Mouse (Mus musculus) splenic B cell, adult 2 months (primary cell): ENCODE measurements around the gene Med18.
A peak's percentile ranks its signal among the peaks of the same experiment; 100 is the strongest.
"Not testable (repeated sequence)": the region's sequence is repeated elsewhere in the genome, so short reads cannot be mapped to it uniquely, and the experiment has no call there.

Experiments used
- DNase-seq: peaks from one replicate; pipeline ENCODE4 v3.0.0-alpha.2; 2011; ENCODE audit warnings: low read depth, low spot score
- H3K27me3 ChIP-seq: 2 replicates; pipeline ENCODE4 v1.6.1; 2012; ENCODE audit warnings: mild to moderate bottlenecking, low read length, moderate library complexity, mixed read lengths; ENCODE audit not compliant: control insufficient read depth, poor library complexity, insufficient read depth, severe bottlenecking
- H3K36me3 ChIP-seq: 2 replicates; pipeline ENCODE4 v1.6.1; 2012; ENCODE audit warnings: mild to moderate bottlenecking, low read length, moderate library complexity, mixed read lengths; ENCODE audit not compliant: control insufficient read depth, poor library complexity, insufficient read depth, severe bottlenecking

Gene Med18

DNA sequence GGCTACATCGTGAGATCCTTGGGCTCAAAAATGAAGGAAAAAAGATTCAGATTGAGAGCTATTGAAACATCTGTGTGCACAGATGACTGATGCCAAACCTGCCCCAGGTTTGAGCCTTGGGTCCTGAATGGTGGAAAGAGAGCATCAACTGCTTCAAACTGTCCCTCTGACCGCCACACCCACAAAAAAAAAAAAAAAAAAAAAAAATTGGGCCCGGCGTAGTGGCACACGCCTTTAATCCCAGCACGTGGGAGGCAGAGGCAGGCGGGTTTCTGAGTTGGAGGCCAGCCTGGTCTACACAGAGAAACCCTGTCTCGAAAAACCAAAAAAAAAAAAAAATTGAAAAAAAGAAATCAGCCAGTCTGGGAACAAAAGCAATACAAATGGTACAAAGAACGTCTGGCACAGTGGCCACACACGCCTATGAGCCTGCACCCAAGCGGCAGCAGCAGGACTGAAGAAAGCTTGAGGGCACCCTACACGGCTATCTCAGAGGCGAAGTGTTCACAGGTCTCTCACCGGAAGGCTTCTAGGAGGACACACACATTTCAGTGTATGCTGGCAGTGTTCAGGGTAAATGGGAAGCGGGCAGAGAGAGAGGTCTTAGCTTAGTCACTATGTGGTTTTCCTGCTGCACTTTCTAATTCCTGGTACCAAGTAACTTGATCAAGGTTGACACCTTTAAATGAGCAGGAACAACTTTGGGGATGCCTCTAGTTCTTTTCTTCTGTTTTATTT lies 26.7 kb upstream of the Med18 start:
- no peaks in the 10 kb centered on the region for H3K27me3 ChIP-seq
- no peak for DNase-seq
- H3K36me3 ChIP-seq = no peaks in the 10 kb centered on the region

DNA sequence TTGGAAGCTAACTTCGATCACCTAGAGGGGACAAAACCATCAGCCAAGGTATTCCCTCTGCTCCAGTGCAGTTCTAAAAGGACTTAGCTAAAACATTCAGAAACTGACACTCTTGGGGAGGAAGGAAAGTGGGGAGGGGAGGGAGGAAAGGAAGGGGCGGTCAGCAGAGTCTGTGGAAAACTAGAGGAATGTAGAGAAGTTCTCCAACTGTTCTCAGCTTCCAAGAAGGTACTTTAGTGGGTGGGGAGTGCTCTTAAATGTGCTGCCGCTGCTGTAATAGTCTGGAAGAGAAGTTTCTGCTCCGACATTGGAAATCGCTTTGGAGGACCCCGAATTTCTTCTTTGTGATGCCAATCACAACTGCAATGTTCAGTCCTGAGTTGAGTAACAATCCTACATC lies 25.3 kb upstream of the Med18 start:
- H3K27me3 ChIP-seq = no peaks in the 10 kb centered on the region
- DNase-seq = no peak
- no peaks in the 10 kb centered on the region for H3K36me3 ChIP-seq

DNA sequence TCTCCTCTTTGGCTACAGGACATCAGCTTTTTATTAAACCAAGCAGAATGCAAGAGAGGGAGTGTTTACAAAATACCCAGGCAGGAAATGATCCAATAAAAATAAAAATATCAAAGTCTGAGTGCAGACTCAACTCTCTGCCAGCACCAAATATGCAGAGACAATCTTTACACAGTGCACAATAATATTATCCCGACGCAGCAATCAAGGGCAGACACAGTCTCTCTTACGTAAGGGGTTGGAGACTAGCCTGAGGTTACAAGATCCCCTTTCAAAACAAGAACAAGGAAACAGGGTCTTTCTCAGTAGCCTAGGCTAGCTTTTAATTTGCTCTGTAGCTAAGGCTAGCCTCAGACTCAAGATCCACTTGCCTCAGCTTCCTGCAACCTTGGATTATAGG lies 24.8 kb upstream of the Med18 start:
- Histone ChIP-seq H3K27me3 (no peaks in the 10 kb centered on the region), H3K36me3 (no peaks in the 10 kb centered on the region)

DNA sequence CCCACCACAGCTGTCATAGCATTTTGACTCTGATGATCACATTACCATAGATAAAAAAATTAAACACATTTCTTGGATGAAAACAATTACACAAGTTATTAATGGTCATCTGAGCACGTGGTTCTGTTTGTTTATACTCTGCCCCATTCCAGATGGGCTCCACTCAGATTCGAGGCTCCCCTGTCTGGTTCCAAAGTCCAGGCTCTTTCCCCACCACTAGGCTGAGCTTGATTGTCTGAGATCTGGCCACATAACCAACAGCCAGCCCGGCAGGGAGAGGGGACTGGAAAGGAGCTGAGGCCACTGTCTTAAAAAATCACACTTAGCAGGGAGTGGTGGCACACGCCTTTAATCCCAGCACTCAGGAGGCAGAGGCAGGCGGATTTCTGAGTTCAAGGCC lies 21.1 kb upstream of the Med18 start:
- no peak for DNase-seq
- H3K27me3 ChIP-seq = no peaks in the 10 kb centered on the region
- H3K36me3 ChIP-seq = no peaks in the 10 kb centered on the region

More for the DNA sequence above, 24.8 kb upstream of the Med18 start:
- DNase-seq = no peak

DNA sequence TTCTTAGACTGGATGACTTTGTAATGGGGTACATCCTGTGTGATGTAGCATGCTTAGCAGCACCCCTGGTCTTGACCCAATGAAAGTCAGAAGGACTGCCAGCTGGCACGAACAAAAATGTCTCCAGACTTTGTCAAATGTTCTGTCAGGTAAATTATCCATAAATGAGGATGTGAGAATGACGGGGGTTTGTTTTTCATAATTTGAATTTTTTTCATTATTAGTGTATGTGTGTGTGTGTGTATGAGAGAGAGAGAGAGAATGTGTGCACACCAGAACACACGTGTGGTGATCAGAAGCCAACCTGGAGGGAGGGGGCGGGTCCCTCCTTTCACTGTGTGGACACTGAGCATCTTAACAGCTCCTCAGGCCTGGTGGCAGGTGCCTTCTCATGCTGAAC lies 20.5 kb upstream of the Med18 start:
- no peak for DNase-seq
- no peaks in the 10 kb centered on the region for H3K36me3 ChIP-seq
- no peaks in the 10 kb centered on the region for H3K27me3 ChIP-seq

DNA sequence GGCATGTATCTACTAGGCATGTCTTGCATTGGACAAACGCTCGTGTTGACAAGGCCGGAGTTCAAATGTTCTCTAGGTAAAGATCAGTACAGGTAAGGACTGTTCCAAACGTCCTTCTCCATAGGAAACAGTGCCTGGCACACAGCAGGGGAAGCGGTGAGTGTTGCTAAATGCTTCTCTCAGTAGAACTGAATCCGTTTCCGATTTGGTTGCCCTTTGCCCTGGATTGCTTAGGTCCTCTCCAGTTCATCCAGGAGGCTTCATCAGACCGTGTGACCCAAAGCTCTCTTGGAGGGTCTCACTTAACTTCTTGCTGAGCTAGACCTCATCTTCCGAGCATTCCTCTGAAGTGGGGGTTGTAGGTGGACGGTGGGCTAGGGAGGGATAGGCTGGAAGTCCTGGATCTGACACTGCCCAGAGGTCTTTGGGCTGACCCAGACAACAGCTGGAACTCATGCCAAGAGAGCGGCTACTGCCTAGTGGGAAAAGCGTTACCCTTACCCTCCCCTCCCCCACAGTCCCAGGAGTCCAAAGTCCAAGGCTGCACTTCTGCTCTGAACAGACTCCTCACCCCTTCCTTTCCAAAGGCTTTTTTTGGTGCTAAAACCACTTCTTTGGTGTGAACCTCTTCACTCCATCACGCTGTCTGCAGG lies 19.4 kb upstream of the Med18 start:
- no peak for DNase-seq
- no peaks in the 10 kb centered on the region for H3K36me3 ChIP-seq
- no peaks in the 10 kb centered on the region for H3K27me3 ChIP-seq

DNA sequence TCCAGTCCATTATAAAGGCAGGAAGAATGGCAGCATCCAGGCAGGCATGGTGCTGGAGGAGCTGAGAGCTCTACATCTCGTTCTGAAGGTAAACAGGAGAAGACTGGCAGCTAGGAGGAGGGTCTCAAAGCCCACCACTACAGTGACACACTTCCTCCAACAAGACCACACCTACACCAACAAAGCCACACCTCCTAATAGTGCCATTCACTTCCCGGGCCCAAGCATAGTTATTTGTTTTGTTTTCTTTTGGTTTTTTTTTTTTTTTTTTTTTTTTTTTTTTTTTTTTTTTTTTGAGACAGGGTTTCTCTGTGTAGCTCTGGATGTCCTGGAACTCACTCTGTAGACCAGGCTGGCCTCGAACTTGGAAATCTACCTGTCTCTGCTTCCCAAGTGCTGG lies 18.4 kb upstream of the Med18 start:
- DNase-seq, H3K36me3 ChIP-seq: not testable (repeated sequence)

DNA sequence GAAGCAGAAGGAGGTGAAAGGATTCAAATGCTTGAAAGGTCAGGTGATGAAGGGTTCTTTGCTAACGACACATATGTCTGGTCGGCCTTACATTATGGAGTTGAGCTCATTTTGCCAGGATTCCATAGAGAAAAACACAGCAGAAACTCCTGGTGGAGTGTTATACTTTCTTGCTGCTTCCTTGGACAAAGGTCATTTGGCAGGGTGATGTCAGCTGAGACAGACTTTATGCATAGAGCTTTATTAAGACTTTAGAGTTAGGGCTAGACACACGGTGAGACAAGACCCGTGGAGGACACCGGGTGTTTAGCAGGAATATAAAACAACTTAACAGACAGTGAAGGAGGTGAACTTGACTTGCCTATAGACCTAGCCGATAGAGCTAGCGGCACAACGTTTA lies 14.1 kb upstream of the Med18 start:
- no peaks in the 10 kb centered on the region for H3K36me3 ChIP-seq
- no peak for DNase-seq
- no peaks in the 10 kb centered on the region for H3K27me3 ChIP-seq

More for the DNA sequence above, 18.4 kb upstream of the Med18 start:
- H3K27me3 ChIP-seq = not testable (repeated sequence)

DNA sequence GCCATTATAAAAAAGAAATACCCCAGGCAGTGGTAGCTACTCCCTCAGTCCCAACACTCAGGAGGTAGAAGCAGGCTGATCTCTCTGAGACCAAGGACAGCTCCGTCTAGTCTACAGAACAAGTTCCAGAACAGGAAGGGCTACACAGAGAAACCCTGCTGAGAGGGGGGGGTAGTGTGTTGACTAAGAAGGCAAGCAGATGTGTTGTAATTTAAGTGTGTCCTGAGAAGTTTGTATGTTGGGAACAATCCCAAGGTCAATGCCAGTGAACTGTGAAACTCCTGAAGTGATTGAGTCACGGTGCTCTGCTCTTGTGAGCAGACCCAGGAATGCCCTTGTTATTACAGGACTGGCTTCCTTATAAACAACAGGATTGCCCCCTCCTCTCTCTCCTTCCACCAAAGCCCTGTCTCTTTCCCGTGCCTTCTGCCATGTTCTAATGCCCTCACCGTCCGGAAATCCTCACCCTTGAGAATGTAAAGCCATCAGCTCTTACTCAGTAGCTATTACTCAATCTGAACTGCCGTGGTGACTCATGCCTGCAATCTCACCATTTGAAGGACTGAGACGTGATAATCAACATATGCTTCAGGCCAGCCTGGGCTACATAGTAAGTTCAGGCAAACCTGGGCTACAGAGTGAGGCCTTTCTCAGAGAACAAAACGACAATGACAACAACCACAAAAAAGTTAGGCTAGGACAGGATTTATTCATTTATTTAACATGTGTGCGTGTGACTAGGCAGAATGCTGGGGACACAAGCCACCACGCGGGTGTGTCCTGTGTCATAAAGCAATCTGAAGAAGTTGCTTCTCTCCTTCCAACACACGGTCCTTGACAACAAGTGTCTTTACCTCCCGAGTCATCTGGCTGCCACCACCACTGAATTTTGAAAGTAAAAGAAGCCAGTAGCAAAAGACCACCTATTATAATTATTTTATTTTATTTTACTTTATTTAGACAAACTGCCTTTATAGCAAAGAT lies 12.5 kb upstream of the Med18 start:
- H3K36me3 ChIP-seq = no peaks in the 10 kb centered on the region
- no peak for DNase-seq
- no peaks in the 10 kb centered on the region for H3K27me3 ChIP-seq

DNA sequence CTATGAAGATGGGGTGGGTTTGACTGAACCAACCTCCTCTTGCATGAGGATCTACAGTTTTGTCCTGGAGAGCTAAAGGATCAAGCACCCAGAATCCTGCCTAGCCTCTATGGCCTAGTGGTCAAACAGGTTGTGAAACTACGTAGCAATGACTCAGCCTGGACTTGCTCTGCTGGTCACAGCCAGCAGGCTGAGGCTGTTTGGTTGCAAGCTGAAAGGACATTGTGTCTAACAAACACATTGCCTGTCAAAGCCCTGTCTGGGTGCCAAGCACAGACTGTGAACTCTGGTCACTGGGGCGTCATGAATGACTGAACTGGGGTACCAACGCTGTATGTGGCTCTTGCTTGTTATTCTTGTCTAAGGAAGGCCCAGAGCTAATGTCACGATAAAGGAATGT lies 10.9 kb upstream of the Med18 start:
- Histone ChIP-seq H3K36me3 (no peaks in the 10 kb centered on the region), H3K27me3 (no peaks in the 10 kb centered on the region)
- DNase-seq = peak; percentile 20

DNA sequence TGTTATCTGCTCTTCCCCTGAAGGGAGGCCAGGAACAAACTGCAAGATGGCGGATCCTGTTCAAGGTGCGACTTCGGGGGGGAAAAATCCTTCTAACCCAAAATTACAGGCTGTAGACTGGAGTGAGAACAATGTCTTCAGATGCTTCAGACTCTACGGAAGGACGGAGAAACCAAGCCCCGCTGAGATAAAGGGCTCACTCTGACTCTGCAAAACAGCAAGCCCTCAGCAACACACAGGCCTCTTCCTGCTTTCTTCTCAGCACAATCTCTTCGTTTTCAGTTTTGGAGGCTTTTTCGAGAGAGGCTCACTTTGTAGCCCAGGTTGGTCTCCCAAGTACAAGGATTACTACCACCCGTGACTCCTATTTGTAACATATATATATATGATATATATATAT lies 9.7 kb upstream of the Med18 start:
- H3K36me3 ChIP-seq = no peaks in the 10 kb centered on the region
- no peaks in the 10 kb centered on the region for H3K27me3 ChIP-seq
- DNase-seq = no peak

DNA sequence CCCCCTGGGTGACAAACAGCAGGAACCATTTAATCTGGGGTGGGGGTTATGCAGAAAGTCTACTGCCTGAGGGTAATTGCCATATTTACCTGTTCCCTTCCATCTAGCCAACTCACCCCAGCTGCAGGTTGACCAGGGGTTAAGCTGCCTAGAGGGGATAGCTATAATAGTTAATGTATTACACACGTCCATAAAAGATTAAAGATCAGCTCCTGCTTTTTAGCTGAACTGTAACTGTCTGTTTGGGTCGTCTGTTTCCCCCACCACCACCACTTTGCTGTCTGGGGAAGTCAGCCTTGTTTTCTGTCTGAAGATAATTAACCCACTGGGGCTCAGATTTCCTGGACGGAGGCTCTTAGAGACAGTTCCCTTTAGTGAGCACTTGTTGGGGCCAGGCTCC lies 6.2 kb upstream of the Med18 start:
- no peak for DNase-seq
- Histone ChIP-seq H3K27me3 (no peaks in the 10 kb centered on the region), H3K36me3 (no peaks in the 10 kb centered on the region)

DNA sequence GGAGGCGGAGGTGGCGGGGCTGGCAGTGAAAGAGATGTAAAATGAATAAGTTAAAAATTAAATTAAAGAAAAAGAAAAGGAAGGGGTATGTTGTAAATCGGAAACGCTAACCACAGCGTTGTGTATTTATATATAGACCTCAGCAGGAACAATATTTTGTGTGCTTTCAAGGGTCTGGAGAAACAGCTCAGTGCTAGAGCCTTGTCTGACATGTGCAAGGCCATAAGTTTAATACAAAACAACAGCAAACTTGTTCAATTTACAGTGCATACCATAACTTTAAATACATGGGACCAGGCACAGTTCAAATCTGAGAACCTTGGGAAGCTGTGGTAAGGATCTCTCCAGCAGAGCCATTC lies 513 bp upstream of the Med18 start:
- Histone ChIP-seq H3K36me3 (peaks cover 10% of the 10 kb centered on the region), H3K27me3 (no peaks in the 10 kb centered on the region; the same call in 1 of the 2 replicates)
- no peak for DNase-seq

DNA sequence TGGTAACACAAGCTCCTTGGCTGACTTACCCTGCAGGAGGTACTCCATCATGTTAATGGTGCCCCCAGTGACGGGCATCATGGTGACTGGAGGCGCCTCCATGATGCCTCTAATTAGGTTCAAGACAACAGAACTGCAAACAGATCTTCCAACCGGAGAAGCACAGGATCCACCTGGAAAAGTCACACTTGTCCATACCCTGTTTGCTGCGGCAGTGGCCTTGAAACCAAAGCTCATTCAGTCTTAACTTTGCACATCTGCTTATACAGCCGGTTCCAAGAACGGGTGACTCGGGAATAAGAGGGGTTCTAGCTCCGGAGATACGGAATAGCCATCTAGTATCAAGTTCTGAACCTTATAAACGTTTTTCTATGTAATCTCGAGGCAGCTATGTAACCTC lies 885 bp downstream of the Med18 start:
- no peaks in the 10 kb centered on the region; the same call in 1 of the 2 replicates for H3K27me3 ChIP-seq
- DNase-seq = no peak

DNA sequence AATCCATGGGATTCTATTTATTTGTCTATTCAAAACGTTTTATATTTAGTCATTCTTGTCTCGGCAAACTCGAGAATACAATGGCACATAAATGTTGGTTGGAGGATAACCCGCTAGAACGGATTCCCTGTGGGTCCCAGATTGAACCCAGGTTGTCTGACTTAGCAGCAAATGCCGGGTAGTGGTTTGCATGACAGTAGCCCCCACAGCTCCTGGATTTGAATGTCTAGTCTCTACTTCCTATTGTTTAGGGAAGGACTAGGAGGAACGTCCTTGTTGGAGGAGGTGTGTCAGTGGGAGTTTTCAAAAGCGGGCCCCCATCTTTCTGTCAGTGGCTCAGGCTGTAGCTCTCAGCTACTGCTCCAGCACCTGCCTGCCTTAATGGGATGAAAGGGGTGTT lies 3.5 kb downstream of the Med18 start:
- Histone ChIP-seq H3K36me3 (peaks cover 11% of the 10 kb centered on the region), H3K27me3 (no peaks in the 10 kb centered on the region; the same call in 1 of the 2 replicates)
- DNase-seq = no peak

More for the DNA sequence above, 885 bp downstream of the Med18 start:
- peaks cover 11% of the 10 kb centered on the region for H3K36me3 ChIP-seq
